Mouse (Mus musculus) inflammation-experienced regulatory T-cells, adult 6 months (primary cell): ENCODE measurements around the gene Olfr288. TPM values are rescaled to one million over a fixed set of nuclear protein-coding genes. Genes with fewer than 3 reads are reported as not detected.

Experiments
- ATAC-seq: one replicate; pipeline ENCODE4 v1.8.0; 2017
- polyA plus RNA-seq, 3 experiments: library from polyadenylated mRNA; unstranded; fragments of 100-300 nt; shearing (Covaris generic); gene quantifications; one replicate each; pipeline ENCODE4 v1.2.1; 2017

The Olfr288 gene
- polyA plus RNA-seq, 3 experiments from 2014 or later, result not detected

DNA sequence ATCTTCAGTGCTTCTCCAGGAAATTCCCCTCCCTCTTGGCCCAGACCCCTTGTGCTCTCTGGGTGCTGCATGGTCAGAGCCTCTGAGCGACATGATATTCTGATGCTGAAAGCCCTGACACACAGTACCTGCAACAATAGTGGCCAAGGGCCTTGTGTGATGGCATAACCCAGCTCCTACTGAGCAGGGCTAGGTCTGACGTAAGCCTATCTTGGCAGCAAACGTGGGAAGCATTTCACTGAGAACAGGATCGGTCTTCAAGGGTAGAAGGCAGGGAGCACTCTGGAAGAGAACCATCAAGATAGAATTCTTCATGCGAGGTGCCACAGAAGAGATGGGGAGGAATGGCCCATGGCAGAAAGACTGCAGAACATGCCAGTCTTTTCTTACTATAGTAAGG lies 29.8 kb downstream of the Olfr288 start, which contains the start of gene Asb8:
Gene Asb8 (minus strand): TSS at position 101 of the 400 bp plus-strand sequence.
- ATAC-seq, result no peak

DNA sequence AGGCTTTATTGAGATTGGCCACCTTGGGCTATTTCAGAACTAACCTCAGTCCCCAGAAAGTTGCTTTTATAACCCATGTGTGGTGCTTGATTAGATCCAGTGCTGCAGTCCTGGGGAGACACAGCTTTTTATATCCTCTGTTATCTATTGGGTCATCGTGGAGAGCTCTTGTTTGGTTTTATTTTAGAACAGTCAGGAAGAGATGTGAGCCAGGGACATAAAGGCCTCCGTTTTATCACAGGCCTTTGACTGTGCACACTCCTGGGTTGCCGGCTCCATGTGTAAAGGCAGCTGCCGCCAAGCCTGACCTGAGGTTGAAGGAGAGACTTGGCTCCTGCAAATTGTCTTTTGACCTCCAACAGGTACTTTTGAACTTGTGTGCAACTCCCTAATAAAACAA lies 32.8 kb downstream of the Olfr288 start:
- no peak for ATAC-seq

DNA sequence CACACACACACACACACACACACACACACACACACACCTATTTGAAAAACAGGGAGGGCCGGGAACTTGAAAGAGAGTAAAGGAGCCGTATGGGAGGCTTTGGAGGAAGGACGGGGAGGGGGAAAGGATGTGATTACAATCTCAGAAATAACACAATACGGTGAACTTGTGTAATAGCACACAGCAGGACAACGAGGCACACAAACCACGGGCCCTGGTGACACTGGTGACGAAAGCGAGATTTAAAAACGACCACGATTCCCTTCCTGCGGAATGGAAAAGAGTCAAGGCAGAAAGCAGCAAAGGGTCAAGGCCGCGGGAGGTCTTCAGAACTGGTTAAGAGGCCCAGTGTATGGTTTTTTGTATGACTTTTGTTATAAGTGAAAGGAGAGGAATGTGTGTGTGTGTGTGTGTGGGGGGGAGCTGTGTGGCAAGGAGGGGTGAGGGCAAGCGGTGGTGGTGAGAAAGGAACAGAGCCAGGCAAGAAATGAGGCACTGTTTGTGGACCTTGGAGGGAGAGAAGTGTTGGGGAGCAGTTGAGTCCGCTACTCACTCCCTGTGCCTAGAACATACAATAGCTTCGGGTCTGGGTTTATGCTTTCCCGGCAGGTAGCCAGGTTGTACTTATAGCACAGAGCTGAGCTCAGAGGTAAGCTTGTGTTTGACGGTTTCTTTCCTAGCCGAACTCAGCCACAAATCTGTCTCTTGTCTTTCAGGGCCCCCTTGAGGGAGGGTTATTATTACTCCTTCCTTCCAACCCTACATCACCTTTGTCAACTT lies 34.1 kb downstream of the Olfr288 start:
- ATAC-seq, result no peak

DNA sequence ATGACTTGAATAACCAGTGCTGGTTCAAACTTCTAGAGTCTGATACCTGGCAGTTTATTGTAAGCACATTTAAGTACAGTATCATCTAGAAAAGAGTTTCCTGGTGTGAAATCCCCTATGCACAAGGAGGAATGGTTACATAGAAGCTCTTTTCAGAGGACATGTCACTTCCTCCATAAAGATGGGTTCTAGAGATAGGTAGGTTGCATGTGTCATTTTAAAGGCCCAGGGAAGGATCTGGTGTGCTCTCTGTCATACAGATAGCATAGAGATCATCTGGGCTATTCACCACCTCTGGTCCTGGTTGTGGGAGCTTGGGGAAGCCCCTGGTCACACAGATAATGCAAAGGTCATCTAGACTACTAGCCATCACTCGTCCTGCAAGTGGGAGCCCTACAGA lies 38.1 kb downstream of the Olfr288 start:
- no peak for ATAC-seq

DNA sequence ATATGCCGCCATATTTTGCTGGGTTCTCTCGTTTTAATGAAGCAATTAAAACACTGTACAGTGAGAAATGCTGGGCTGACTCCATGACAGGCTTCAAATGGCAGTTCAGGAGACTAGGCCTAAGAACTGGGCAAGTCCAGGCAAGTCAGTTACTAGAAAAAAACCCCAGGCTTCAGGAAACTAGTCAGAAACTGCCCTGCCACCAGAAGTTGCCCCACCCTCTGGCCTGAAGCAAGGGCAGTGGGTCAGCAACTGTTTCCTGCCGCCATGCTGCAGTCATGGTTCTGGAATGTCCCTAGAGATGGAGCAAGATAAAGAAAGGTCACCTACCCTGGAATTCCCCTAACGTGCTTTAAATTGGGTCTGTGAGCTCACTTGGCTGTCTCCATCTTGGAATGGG lies 39.4 kb downstream of the Olfr288 start:
- ATAC-seq, result no peak

DNA sequence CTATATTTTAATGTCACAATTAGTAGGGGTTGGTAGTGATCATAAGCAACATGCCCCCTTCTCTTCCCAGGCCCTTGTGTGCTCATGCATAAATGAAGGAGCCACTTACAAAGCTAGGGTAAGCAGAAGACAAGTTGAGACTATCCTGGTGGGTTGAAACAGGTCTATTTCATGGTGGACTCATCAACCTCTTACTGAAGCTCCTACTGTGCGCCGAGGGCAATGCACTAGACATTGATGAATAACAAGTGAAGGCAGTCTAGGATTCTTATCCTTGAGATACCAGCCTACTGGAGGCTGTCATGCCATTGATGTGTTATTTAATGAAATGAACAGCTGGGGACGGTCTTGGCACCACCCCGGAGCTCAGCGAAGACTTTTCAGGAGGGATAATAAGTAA lies 40.1 kb downstream of the Olfr288 start:
- ATAC-seq, result no peak

DNA sequence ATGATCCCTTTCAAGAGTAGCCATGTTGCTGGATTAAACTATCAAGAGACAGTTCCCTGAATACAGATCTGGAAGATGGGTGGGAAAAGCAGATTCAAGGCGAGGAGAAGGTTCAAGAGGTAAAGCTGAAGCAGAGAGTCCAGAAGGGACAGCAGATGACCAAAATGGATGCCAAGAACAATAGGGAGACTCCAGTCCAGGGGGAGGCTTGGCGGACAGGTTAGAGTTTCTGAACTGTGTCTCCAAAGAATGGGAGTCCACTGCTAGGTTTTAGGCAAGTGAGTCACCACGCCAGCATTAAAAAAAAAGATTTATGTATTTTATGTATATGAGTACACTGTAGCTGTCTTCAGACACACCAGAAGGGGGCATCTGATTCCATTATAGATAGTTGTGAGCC lies 40.7 kb downstream of the Olfr288 start:
- ATAC-seq, result no peak

DNA sequence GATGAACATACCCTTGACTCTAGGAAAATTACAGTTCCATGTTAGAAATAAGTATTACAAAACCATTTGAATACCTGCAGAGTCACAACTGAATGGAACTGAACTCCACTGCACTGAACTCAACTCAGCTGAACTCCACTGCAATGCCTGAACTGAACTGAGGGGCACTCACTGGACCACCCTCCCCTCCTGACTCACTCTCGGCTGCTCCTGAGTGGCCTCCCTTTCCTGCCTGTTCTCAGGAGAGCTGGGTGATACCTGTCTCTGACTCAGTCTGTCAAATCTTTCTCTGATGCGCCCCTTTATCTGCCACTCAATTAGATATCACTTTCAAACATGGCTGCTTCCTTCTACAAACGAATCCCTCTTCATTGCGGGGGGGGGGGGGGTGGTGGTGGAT lies 41.2 kb downstream of the Olfr288 start:
- ATAC-seq, result no peak

DNA sequence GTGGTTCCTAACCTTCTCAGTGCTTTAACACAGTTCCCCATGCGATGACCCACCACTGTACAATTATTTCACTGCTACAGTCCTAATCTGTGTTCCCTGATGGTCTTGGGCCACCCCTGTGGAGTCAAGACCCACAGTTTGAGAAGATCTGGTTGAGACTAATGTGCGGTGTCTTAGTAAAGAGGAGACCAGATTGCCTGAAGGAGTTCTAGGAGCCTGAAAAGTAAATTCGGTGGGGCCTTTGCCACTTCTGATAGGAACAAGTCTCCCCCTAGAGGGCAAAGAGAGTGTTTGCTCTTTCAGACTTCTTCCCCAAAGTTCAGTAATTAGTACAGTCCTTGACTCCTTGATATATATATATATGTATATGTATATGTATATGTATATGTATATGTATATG lies 41.7 kb downstream of the Olfr288 start:
- peak; percentile 78 for ATAC-seq

DNA sequence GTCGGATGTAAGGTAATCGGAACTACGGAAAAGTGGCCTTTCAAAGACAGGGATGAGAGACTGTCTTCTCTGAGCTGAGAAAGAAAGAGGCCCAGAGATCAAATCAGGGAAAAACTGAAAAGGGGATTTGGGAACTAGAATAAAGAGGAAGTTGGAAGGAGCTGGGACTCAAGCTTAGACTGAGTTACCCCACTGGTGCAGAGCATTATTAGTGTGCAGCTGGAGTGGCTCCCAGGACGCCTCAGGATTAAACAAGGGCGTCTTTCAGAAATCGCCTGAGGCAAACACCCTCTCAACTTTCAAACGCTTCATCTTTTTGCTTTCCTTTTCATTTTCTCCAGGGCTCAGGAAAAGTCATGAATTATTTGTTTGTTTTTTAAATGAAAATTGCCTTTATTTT lies 42.4 kb downstream of the Olfr288 start:
- no peak for ATAC-seq

DNA sequence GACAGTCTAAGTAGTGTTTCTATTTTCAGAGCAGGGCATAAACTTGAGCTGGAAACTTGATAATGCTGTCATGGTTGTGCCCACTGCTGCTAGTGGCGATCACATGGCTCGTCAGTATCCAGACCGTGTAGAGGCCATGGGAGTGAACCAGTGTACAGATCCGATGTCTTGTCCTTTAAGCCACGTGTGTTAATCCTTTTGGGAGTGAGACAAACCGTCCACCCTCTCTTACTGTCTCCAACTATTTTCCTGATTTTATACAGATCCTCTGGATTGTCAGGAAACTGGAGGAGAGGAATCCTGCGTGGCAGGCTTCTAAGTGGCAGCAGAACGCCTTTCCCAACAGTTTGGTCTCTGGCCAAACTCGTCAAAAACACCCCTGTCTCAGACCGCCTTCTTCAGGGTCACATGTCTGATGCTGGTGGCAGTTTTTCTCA lies 46.2 kb downstream of the Olfr288 start:
- ATAC-seq, result no peak

DNA sequence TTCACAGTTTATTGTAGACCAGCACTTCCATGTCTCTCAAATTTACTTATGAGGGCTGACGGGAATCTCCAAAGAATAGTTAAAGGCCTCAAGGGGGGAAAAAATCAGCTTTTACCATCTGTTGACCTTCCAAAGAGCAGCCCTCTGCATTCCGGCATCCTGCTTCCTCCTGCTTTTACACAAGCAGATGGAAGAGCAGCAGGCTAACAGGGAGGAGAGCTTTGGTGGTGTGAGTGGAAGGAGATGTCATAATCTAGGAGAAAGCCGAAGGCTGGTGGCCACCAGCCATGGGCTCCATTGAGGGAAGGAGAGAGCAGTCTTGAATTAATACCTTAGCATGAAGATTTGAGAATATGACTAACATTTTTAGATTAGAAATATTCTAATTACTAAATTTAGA lies 47.0 kb downstream of the Olfr288 start:
- no peak for ATAC-seq

DNA sequence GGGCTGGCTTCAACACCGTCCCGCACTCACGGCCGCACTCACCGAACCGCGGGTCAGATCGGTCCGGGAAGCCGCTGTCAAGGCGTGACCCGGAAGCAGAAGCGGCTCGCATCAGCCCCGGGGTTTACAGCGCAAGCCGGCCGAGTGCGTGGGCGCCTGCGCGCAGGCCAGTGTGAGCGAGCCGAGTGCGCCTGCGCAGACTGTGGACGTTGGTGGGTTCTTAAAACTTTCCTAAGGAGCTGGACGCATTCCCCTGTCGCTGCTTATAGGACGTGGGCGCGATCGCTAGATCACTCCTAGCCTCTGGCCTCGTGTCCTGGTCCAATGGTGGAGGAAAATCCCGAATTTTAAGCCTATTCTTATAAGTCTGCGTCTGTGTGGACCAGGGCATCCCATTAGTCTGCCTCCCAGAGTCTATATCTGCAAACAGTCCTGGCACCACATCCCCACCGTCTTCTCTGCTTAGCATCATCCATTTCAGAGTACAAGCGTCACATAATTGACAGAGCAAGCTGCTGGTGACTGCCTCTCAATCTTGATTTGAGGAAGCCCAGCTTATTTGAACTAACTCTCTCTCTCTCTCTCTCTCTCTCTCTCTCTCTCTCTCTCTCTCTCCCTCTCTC lies 49.7 kb downstream of the Olfr288 start:
- peak; percentile 95 for ATAC-seq

DNA sequence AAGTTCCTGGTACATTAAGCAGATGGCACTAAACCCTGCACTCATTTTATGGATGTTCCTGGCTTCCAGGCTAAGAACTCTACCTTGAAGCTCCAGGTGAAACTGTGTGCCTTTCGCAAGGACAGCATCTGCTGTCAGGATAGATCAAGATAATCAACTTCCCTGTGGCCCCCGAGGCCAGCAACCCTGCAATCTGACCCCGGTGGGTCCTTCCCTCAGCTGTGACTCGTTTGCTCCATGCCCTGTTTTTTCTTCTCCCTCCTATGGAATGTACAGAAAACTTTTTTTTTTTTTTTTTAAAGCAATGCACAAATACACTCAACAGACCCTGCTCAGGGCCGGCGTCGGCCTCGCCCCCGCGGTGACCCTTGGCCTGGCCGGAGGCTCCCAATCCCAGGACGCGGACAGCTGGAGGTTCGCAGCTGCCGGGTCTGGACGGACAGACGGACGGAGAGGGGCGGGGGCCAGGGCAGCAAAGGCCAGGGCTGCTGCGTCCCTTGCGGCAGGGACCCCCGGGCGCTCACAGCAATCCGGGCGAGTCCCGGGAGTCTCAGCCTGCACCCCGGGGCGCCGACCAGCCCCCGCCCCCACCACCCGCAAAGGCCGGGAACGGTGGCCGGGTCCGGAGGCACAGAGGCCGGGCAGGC lies 50.4 kb downstream of the Olfr288 start:
- ATAC-seq, result no peak

DNA sequence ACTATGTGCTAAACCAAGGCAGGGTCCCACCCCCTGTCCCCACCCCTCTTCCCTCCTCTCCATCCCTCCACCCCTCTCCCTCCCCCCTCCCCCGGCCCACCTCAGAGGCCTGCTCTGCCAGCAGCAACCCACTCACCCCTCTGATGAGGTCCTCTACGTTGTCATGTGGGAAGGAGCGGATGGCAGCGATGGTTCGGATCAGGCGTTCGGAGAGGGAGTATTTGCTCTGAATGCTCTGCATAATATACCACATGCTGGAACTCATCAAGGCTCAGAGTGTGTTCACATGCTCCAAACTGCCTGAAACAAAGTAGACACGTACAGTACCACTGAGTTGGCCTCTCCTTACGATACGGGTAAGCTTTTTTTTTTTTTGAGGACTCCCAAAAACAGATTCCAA lies 52.8 kb downstream of the Olfr288 start:
- ATAC-seq, result no peak

DNA sequence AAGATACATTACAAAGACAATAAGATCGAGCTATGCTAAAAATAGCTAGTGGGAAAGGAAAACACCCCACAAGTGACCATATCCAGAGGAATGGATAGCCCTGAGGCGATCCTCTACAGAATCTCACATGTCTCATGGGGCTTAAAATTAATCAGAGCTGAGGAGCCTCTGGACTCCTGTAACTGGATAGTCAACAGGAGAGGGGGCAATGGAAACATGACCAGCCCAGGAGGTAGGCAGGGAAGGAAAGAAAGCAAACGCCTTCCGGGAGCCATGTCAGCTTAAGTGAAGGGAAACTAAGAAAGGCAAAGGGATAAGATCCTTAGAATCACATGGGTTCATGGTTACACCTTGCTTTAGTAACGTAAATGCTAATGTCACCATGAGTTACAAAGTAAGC lies 54.5 kb downstream of the Olfr288 start:
- no peak for ATAC-seq

DNA sequence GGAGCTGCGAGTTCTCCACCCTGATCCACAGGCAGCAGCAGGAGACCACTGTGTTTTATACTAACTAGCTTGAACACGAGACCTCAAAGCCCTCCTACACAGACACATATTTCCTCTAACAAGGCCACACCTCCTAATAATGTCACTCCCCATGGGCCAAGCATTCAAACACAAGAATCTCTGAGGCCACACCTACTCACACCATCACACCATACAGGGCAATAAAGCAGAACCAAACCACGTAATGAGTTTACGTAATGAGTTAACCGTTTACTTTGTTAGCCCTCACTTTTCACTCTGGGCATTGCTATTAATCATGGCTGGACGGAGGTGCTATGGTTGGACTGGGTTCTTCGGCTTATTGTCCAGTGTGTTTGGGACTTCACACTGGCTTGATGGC lies 55.6 kb downstream of the Olfr288 start:
- ATAC-seq, result no peak

DNA sequence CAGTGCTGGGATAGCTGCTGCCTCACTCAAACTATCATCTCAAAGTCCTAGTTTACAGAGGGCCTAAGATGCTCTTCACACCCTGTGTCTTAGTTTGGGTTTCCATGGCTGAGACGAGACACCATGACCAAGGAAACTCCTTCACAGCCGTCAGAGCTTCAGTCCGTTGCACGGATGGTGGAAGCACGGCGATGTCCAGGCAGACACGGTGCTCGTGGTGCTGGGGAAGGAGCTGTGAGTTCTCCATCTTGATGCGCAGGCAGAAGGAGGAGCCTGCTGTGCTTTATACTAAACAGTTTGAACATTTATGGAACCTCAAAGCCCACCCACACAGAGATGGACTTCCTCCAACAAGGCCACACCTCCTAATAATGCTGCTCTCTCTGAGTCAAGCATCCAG lies 58.5 kb downstream of the Olfr288 start:
- ATAC-seq, result no peak

Other genes starting within 250 kb of the Olfr288 start
- gene Tmem106c, start 231.3 kb downstream of the Olfr288 start, polyA plus RNA-seq, result 10 to 100 TPM; 18.8 to 32.3 (median 28.5) TPM
- gene Col2a1, start 190.8 kb downstream of the Olfr288 start, polyA plus RNA-seq, result not detected
- 1 to 10 TPM; 4.9 to 5.6 (median 5.2) TPM for gene Pfkm, start 103.0 kb downstream of the Olfr288 start, polyA plus RNA-seq
- 10 to 100 TPM; 29.3 to 35.6 (median 35.0) TPM for gene Senp1, start 101.8 kb downstream of the Olfr288 start, polyA plus RNA-seq
- gene Asb8, start 29.9 kb downstream of the Olfr288 start, polyA plus RNA-seq, result 10 to 100 TPM; 37.1 to 44.9 (median 41.2) TPM
- under 1 TPM; 0.25 to 0.91 (median 0.36) TPM for gene Ccdc184, start 28.4 kb downstream of the Olfr288 start, polyA plus RNA-seq
- gene Gm44579, start 25.4 kb upstream of the Olfr288 start, polyA plus RNA-seq, result not detected
- not detected for gene Olfr287, start 25.5 kb upstream of the Olfr288 start, polyA plus RNA-seq
- gene Olfr286, start 38.9 kb upstream of the Olfr288 start, polyA plus RNA-seq, result not detected
- gene H1fnt, start 61.8 kb upstream of the Olfr288 start, polyA plus RNA-seq, result not detected
- gene Zfp641, start 100.6 kb upstream of the Olfr288 start, polyA plus RNA-seq, result not detected
- gene Olfr285, start 121.8 kb upstream of the Olfr288 start, polyA plus RNA-seq, result not detected
- not detected for gene Olfr284, start 145.4 kb upstream of the Olfr288 start, polyA plus RNA-seq
- not detected for gene Olfr283, start 185.4 kb upstream of the Olfr288 start, polyA plus RNA-seq
- gene Olfr282, start 235.7 kb upstream of the Olfr288 start, polyA plus RNA-seq, result not detected